24 mouse cellular contexts compared by ENCODE assay signal in genomic region chr1:133366951-133367605, GRCm38 (mm10). TPM values are rescaled to one million over a fixed set of nuclear protein-coding genes. Genes with fewer than 3 reads are reported as not detected.
DNase-seq lines count a peak whose midpoint lies in the region; ATAC-seq and TF ChIP-seq lines count a peak whose summit lies in the region.
"Had no signal": no experiment of that assay in that cellular context is flagged by ENCODE, and none has a peak within 500 bp of the region (broad histone marks: within the 10 kb centered on the region; RNA-seq: fewer than 3 reads in every experiment).

No protein-coding gene starts in this region.

- intact Hi-C loops in left cerebral cortex, postnatal 14 days (cut with DNase I), result no loop called here

- DNase-seq in frontal cortex, postnatal 14 days (ENCODE audit: low spot score in 2 of 2), result no peak
- DNase-seq in left cerebral cortex, postnatal 14 days (ENCODE audit: low spot score in 2 of 2), result peak; percentile 48 to 58
- no peak for DNase-seq in left cerebral cortex, adult 18-20 months (ENCODE audit: low spot score in 2 of 2)
- DNase-seq in testis, postnatal 14 days (ENCODE audit: low spot score), result no peak
- DNase-seq in adrenal gland, postnatal 36 days, result no peak
- no peak for DNase-seq in thymus, adult 18-20 months
- DNase-seq: cerebellum, postnatal 25 days; gastrocnemius, postnatal 10 days; lung, adult 18-20 months; right cerebral cortex, adult 18-20 months; thymus, postnatal 36 days had no signal

- peak overlapping the region; percentile 19 for H3K27ac ChIP-seq in testis, adult 2 months (ENCODE audit: control insufficient read depth, insufficient read depth, low read depth, low read length)
- H3K27ac ChIP-seq: forebrain, embryonic 13.5 days; kidney, postnatal 0 days; midbrain, embryonic 15.5 days had no signal

- no peak for TF ChIP-seq POLR2A in testis, adult 2 months (IDR thresholded peaks at IDR 0.05; ENCODE audit: control insufficient read depth, low read depth, low read length)

- ATAC-seq in frontal cortex, adult (ENCODE audit: low TSS enrichment), result peak; percentile 4; the same call in 1 of the 2 replicates
- ATAC-seq: activated CD4-positive, CD25-positive, alpha-beta regulatory T cell, adult 4 months; forebrain, embryonic 13.5 days; midbrain, embryonic 15.5 days had no signal

- H3K4me1 ChIP-seq in testis, adult 2 months (ENCODE audit: control insufficient read depth, insufficient read depth, low read length), result peaks cover 17% of the 10 kb centered on the region

- no peak overlapping the region for H3K4me3 ChIP-seq in testis, adult 2 months (ENCODE audit: control insufficient read depth, low read depth, low read length)
- H3K4me3 ChIP-seq: forebrain, embryonic 13.5 days; midbrain, embryonic 15.5 days had no signal

- no peaks in the 10 kb centered on the region for H3K27me3 ChIP-seq in testis, adult 2 months (ENCODE audit: control insufficient read depth, insufficient read depth, low read length)

- H3K36me3 ChIP-seq in testis, adult 2 months (ENCODE audit: control insufficient read depth, insufficient read depth, low read length), result no peaks in the 10 kb centered on the region
- H3K36me3 ChIP-seq: midbrain, embryonic 15.5 days had no signal

- TF ChIP-seq CTCF in testis, adult 2 months (IDR thresholded peaks at IDR 0.05; ENCODE audit: control insufficient read depth, insufficient read depth, insufficient replicate concordance, low read depth, low read length), result no peak

RNA-seq across cellular contexts. Expression of gene Etnk2, which starts 3.7 kb away (rescaled TPM):
- total RNA-seq in left cerebral cortex, postnatal 14 days (2021), result 1 to 10 TPM; 6.0 TPM
- total RNA-seq in left cerebral cortex, adult 18-20 months (2021), result 10 to 100 TPM; 11.2 to 11.6 TPM
- polyA plus RNA-seq in testis, adult 2 months (2012; rRNA removed), result 32.1 and 33.7 TPM in 2 replicates
- total RNA-seq in adrenal gland, postnatal 36 days (2021), result 10 to 100 TPM in 1 of 2 experiments, 1 to 10 TPM in 1; 4.6 to 24.7 TPM

RNA-seq across cellular contexts. Expression of gene Ren1, which starts 16.8 kb away (rescaled TPM):
- not detected for total RNA-seq in left cerebral cortex, postnatal 14 days (2021)
- total RNA-seq in left cerebral cortex, adult 18-20 months (2021), result not detected
- 0.90 and 2.6 TPM in 2 replicates for polyA plus RNA-seq in testis, adult 2 months (2012; rRNA removed)
- total RNA-seq in adrenal gland, postnatal 36 days (2021), result 1 to 10 TPM; 3.1 to 6.9 TPM
- total RNA-seq: gastrocnemius, postnatal 10 days; left cerebral cortex, postnatal 36 days had no signal
- polyA plus RNA-seq: activated CD4-positive, CD25-positive, alpha-beta regulatory T cell, adult 4 months; embryonic facial prominence, embryonic 11.5 days; forebrain, embryonic 13.5 days; midbrain, embryonic 15.5 days had no signal

RNA-seq across cellular contexts. Expression of gene Kiss1, which starts 45.4 kb away (rescaled TPM):
- 1 to 10 TPM in 1 of 2 experiments, not detected in 1; 1.8 TPM for total RNA-seq in left cerebral cortex, postnatal 14 days (2021)
- total RNA-seq in left cerebral cortex, adult 18-20 months (2021), result not detected
- 0.44 TPM in 1 of 2 replicates, not detected in the other for polyA plus RNA-seq in testis, adult 2 months (2012; rRNA removed)
- under 1 TPM in 1 of 2 experiments, not detected in 1; 0.66 TPM for total RNA-seq in adrenal gland, postnatal 36 days (2021)
- total RNA-seq: adrenal gland, postnatal 25 days; CH12.LX; gastrocnemius, postnatal 10 days; heart, adult 8-10 months; heart, postnatal 14 days; left cerebral cortex, postnatal 36 days had no signal
- polyA plus RNA-seq: activated CD4-positive, CD25-positive, alpha-beta regulatory T cell, adult 4 months; embryonic facial prominence, embryonic 11.5 days; forebrain, embryonic 13.5 days; intestine, embryonic 14.5 days; kidney, postnatal 0 days; midbrain, embryonic 15.5 days had no signal

RNA-seq across cellular contexts. Expression of gene Sox13, which starts 57.1 kb away (rescaled TPM):
- 1 to 10 TPM; 6.5 to 9.9 TPM for total RNA-seq in left cerebral cortex, postnatal 14 days (2021)
- 10 to 100 TPM in 1 of 2 experiments, 1 to 10 TPM in 1; 9.2 to 11.9 TPM for total RNA-seq in left cerebral cortex, adult 18-20 months (2021)
- 5.7 and 5.9 TPM in 2 replicates for polyA plus RNA-seq in testis, adult 2 months (2012; rRNA removed)
- total RNA-seq in adrenal gland, postnatal 36 days (2021), result 10 to 100 TPM; 12.6 to 17.5 TPM
- polyA plus RNA-seq: activated CD4-positive, CD25-positive, alpha-beta regulatory T cell, adult 4 months had no signal

RNA-seq across cellular contexts. Expression of gene Golt1a, which starts 57.5 kb away (rescaled TPM):
- total RNA-seq in left cerebral cortex, postnatal 14 days (2021), result 1 to 10 TPM in 1 of 2 experiments, not detected in 1; 1.4 TPM
- total RNA-seq in left cerebral cortex, adult 18-20 months (2021), result 1 to 10 TPM in 1 of 2 experiments, not detected in 1; 1.1 TPM
- polyA plus RNA-seq in testis, adult 2 months (2012; rRNA removed), result 0.46 TPM in 1 of 2 replicates, not detected in the other
- 1 to 10 TPM; 1.7 to 2.0 TPM for total RNA-seq in adrenal gland, postnatal 36 days (2021)
- total RNA-seq: CH12.LX; gastrocnemius, postnatal 10 days; heart, adult 8-10 months; heart, postnatal 14 days had no signal
- polyA plus RNA-seq: activated CD4-positive, CD25-positive, alpha-beta regulatory T cell, adult 4 months; embryonic facial prominence, embryonic 11.5 days; forebrain, embryonic 13.5 days; midbrain, embryonic 15.5 days had no signal

Comparison
In these comparisons a context has a peak if more than half of its experiments do, and no peak if none do; other contexts are left out.
1. DNase-seq: peak in left cerebral cortex, postnatal 14 days (2 of 2); none in frontal cortex, postnatal 14 days (0 of 2), left cerebral cortex, adult 18-20 months (0 of 2), testis, postnatal 14 days (single experiment), adrenal gland, postnatal 36 days (0 of 2) and thymus, adult 18-20 months (0 of 2).